Mouse (Mus musculus): Measurements from ENCODE around the gene Camk1d. TPM values are rescaled to one million over a fixed set of nuclear protein-coding genes. Genes with fewer than 3 reads are reported as not detected.

Gene Camk1d
- total and polyA plus RNA-seq, 3 experiments, result 3.3 to 7.6 (median 4.8) TPM

GRCm38 (mm10) chr2:5709911-5710310 is 4.4 kb downstream of the Camk1d start:
- no peak for DNase-seq

GRCm38 (mm10) chr2:5707871-5708733 is 6.2 kb downstream of the Camk1d start:
- no peak for DNase-seq

GRCm38 (mm10) chr2:5706618-5707017 is 7.7 kb downstream of the Camk1d start:
- peak; percentile 3 for DNase-seq

GRCm38 (mm10) chr2:5702370-5702769 is 11.9 kb downstream of the Camk1d start:
- no peak for DNase-seq

GRCm38 (mm10) chr2:5700931-5701330 is 13.4 kb downstream of the Camk1d start:
- DNase-seq, result no peak

- no peak for DNase-seq
These were observed 15.9 kb downstream of the Camk1d start for GRCm38 (mm10) chr2:5698451-5698850.

GRCm38 (mm10) chr2:5694094-5694493 is 20.2 kb downstream of the Camk1d start:
- DNase-seq, result no peak

GRCm38 (mm10) chr2:5691729-5692128 is 22.6 kb downstream of the Camk1d start:
- no peak for DNase-seq

GRCm38 (mm10) chr2:5683366-5683765 is 30.9 kb downstream of the Camk1d start:
- DNase-seq, result no peak

GRCm38 (mm10) chr2:5681909-5682308 is 32.4 kb downstream of the Camk1d start:
- no peak for DNase-seq

- no peak for DNase-seq
These were observed 33.0 kb downstream of the Camk1d start for GRCm38 (mm10) chr2:5681302-5681701.

GRCm38 (mm10) chr2:5679055-5679454 is 35.3 kb downstream of the Camk1d start:
- no peak for DNase-seq

GRCm38 (mm10) chr2:5677472-5677871 is 36.8 kb downstream of the Camk1d start:
- DNase-seq, result no peak

GRCm38 (mm10) chr2:5676786-5677185 is 37.5 kb downstream of the Camk1d start:
- no peak for DNase-seq

- DNase-seq, result no peak
These were observed 38.2 kb downstream of the Camk1d start for GRCm38 (mm10) chr2:5676143-5676483.

GRCm38 (mm10) chr2:5675431-5676142 is 38.7 kb downstream of the Camk1d start:
- peak; percentile 13 for DNase-seq

- DNase-seq, result no peak
These were observed 39.8 kb downstream of the Camk1d start for GRCm38 (mm10) chr2:5674512-5674911.

GRCm38 (mm10) chr2:5673816-5674215 is 40.5 kb downstream of the Camk1d start:
- DNase-seq, result no peak

GRCm38 (mm10) chr2:5672906-5673589 is 41.3 kb downstream of the Camk1d start:
- DNase-seq, result no peak

GRCm38 (mm10) chr2:5670146-5670545 is 44.2 kb downstream of the Camk1d start:
- DNase-seq, result no peak

- DNase-seq, result no peak
These were observed 44.7 kb downstream of the Camk1d start for GRCm38 (mm10) chr2:5669498-5670040.

- DNase-seq, result no peak
These were observed 45.4 kb downstream of the Camk1d start for GRCm38 (mm10) chr2:5668940-5669339.

- DNase-seq, result no peak
These were observed 50.8 kb downstream of the Camk1d start for GRCm38 (mm10) chr2:5663499-5663898.
